Mouse (Mus musculus) large intestine, adult 2 months (tissue): ENCODE results near the gene Nectin1. TPM values are rescaled to one million over a fixed set of nuclear protein-coding genes. Genes with fewer than 3 reads are reported as not detected.

ENCODE experiments used
- DNase-seq: peaks from one replicate; pipeline ENCODE4 v3.0.0-alpha.2; 2012; ENCODE audit warnings: low read depth, low spot score
- WGBS: fragments of 180-500 bp; shearing (Covaris S2); methylation state at CpG from one replicate; pipeline ENCODE4 v1.1.7; 2018; 5-methylcytosine and 5-hydroxymethylcytosine counted together
- polyA plus RNA-seq: library from polyadenylated mRNA; depleted of rRNA; stranded (reverse); fragments of >200 nt; gene quantifications from 2 replicates; pipeline ENCODE4 v1.2.3, GENCODE M21; 2012

The Nectin1 gene
- polyA plus RNA-seq, 1 experiment: 10.6 TPM

DNA sequence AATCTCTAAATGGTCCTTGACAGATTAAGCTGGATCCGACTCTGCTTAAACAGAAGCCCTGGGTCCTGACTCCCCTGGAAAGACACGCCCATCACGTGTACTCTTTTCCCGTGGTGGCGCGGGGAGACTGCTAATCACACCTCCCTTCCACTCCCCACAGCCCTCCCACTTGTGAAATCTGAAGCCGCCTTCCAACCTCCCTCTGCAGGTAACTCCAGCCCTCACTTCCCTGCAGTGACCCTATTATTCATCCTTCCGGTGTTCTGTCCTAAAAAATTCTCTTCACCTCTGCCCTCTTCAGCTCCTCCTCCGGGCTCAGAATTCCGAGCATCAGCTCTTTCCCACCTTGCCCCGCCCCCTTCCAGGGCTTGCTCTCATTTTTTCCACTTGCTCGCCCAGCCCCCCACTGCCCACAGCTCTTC lies 5.9 kb upstream of the Nectin1 start:
- 2% methylated on average over 12 of the region's 12 CpGs for WGBS
- DNase-seq: no peak

DNA sequence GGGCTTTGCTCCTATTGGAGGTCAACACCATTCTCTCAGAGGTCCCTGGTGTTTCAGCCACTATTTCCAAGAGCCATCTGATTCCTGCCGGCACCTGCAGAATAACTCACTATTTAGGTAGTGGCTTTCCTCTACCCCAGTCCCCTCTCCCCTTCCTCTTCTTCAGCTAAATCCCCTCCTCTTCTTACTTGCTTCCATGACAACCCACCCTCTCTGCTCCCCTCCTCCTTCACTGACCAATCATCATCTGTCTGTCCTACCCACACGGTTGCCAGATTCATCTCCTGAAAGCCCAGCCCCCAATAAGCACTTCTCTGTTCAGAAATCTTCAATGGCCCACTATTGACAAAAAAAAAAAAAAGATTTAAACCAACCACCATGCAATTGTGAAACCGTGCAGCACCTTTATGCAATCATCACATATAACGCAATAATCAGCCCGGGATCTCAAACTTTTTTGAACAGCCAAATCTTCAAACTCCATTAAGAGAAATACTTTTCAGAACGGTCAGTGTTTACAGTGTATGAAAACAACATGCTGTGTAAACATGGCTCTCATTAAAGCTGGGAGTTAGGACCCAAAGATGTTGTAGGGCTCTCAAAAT lies 5.2 kb upstream of the Nectin1 start:
- no peak for DNase-seq
- 45% methylated on average over 6 of the region's 6 CpGs for WGBS

DNA sequence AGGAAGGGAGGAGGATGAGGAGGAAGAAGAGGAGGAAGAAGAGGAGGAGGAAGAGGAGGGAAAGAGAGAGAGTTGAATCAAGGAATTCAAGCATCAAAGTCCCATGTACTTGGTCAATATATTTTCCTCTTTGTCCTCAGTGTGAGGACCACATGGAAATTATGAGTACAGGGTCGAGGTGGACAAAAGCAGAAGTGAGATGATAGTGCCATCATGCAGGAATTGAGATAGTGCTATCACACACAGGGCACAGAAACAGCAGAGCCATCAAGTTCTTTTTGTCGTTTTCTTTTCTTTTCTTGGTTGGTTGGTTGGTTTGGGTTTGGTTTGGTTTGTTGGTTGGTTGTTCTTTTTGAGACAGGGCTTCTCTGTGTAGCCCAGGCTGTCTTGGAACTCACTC lies 2.5 kb upstream of the Nectin1 start:
- WGBS: 78% methylated on average over 2 of the region's 2 CpGs
- no peak for DNase-seq

DNA sequence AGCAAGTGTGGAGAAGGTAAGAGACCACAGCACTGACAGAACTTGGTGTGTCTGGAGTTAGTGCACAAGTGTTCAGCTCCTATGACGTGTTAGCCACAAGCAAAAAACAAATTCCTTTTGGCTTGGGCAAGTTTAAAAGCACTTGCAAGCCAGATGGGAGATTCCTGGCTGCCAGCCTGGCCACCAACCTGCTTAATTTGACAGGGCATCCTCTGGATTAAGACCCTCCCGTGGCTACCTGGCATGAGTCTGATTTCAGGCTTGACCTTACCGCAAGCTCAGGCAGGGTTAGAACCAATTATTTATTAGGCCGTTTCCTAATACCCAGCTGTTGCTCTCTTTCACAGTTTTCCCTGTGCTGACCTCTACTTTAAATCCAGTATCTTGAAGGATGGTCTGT lies 1.7 kb upstream of the Nectin1 start:
- WGBS: 83% methylated on average over 4 of the region's 4 CpGs
- DNase-seq: no peak

DNA sequence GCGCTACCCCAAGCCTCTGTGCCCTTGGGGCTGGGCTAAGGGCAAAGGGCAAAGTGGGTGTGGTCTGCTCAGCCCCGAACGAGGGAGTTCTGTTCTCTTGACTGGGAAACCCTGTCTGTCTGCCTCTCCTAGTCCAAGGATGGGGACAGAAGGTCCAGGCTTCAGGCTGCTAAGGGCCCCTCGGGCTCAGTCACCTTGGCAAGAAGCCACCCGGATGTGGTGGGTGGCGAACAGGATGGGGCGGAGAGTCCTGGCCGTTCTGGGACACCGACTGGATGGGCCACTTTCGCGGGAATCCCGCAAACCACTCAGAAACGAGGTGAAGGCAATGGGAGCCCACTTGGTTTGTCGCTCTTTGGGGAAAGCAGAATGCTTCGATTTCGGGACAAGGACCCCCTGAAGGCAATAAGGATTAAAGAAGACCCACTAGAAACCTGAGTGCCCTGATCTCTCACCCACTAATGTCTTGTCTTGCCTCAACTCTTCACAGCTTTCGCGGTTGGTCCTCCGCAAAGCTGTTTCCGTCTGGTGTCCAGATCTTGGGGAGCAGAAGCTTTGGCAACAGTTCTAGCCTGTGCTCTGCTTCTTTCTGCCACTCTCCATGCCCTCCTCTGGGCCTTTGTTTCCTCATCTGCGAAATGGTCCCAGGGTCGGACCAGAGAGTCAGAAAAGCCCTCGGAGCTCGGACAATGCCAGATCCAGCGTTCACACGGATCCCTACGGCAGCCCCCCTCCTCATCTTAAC lies 710 bp upstream of the Nectin1 start:
- WGBS: 2% methylated on average over 27 of the region's 27 CpGs
- DNase-seq: no peak

DNA sequence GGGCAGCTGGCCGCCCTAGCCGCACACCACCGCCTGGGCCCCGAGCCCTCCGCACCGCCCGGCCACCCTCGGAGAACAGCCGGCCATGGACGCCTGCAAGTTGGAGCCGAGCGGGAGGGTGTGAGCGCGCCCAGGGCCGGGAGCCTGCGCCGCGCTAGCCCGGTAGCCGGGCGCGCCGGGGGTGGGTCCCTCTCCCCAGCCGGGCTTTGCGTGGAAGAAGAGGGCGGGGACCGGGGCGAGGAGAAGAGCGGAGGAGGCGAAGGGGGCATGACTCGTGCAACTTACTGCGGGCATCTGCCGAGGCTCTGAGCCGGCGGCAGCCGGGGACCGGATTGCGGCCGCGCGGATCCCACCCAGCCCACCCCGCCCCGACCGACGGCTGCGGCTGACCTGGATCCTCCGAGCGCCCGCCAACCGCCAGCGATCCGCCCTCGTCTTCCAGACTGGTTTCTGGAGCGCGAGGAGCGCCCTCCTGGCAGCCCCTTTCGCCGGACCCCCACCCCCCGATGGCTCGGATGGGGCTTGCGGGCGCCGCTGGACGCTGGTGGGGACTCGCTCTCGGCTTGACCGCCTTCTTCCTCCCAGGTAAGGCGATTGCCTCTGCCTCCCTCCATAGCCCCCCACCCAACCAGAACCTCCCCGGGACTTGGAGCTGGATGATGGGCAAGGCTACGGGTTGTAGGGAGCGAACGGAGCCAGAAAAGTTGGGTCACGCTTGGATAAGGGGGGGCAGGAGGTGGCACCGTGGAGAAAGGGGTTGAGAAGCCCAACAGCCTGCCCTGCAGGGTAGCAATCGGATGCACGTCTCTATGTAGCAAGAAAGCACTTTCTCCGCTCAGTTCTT lies 576 bp downstream of the Nectin1 start:
- DNase-seq: no peak
- WGBS: under 1% methylated on average over 77 of the region's 77 CpGs

DNA sequence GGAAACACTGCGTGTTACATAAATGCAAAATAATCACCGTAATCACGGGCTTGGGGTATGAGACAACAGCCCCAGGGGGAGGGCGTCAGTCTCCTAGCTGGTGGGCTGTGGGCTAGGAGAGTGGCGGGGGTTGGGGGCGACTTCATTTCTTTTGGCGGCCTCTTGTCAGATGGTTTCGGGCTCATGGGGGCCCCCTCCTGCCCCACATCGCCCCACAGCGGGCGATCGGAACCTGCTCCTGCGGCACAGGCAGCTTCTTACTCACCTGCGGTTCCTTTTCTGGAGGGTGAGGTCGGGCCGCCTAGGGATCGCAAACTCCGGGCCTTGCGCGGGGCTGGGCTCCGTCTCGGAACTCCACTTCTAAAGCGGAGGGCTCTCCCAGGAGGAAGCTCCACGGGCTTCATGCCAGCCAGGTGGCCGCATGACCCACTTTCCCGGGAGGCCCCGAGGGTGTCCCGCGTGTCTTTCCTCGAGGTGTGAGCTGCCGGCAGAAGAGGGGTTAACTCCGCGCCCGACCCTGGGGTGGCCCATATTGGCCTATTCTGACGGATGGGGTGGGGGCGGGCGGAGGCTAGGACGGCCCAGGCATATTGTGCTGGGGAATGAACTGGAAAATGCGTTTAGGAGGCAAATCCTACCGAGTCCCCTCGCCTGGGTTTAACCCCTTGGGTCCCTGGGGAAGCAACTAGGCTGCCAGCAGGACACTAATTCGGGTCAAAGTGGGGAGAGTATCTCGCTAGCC lies 1.4 kb downstream of the Nectin1 start:
- no peak for DNase-seq
- 3% methylated on average over 43 of the region's 43 CpGs for WGBS

DNA sequence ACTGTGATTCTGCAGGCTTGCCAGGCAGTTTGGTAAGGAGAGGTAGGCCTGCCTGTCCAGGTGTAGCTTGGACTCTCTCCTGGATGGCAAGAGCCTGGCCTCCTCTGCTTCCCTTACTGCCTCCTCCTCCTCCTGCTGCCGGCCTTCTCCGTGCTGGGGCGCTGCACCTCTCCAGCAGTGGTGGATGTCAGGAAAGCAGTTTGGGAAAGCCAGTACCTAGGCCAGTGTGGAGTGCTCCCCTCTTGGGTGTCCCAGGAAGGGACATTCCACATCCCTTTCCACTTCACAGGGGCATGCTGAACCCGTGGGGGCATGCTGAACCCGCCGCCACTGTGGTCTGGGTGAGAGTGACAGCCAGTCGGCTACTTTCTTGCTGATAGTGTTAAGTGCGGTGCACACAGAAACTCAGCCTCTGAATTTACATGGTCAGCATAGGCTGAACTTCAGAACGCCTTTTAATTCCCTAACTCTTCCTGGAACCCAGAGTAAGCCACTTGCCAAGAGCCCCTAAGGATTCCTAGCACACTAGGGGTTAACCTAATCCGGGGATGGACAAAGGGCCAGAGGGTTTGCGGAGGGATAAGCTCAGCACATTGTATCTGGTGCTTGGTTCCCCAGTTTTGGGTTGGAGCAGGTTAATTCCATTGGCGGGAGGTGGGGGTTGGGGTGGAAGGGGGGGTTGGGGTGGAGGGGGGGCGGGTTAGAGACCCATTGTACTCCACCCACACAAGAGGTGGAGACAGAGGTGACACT lies 2.3 kb downstream of the Nectin1 start:
- WGBS: 65% methylated on average over 13 of the region's 13 CpGs
- DNase-seq: no peak

DNA sequence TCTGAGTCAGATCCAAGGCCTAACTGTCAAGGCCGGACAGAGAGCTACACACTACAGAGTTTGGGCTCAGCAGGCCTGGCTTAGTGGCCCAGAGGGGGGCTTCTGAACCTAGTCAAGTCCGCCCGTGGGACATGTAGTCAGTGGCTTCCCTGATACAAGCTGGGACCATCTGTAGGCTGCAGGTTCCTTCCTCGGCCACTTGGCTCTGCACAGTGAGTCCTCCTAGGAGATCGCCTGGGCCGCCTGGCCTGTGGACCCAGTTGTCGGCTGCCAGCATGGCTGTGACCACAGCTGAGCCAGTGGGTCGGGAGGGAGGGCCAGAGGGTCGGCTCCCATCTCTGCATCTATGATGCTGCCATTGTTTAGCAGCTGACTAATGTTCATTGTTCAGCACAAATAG lies 3.9 kb downstream of the Nectin1 start:
- WGBS: 82% methylated on average over 9 of the region's 9 CpGs

DNA sequence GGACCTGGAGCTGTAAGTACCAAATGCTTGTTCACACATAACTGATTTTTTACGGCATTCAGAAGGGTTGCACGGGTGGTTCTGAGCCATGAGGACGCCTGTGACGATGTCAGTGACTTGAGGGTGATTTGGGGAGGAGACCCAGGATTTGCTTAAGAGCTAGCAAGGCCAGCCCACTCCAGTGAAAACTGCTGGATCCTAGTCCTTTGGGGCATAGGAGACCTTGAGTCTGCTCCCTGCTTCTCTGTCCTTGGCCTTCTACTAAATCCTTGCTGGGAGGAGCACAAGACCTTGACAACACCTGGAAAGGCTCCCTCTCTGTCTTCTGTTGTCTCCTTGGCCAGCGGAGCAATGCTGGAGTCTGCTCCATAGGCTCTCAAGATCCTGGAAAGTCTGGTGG lies 4.7 kb downstream of the Nectin1 start:
- DNase-seq: no peak
- WGBS: 78% methylated on average over 5 of the region's 5 CpGs

More for the DNA sequence above, 3.9 kb downstream of the Nectin1 start:
- no peak for DNase-seq

DNA sequence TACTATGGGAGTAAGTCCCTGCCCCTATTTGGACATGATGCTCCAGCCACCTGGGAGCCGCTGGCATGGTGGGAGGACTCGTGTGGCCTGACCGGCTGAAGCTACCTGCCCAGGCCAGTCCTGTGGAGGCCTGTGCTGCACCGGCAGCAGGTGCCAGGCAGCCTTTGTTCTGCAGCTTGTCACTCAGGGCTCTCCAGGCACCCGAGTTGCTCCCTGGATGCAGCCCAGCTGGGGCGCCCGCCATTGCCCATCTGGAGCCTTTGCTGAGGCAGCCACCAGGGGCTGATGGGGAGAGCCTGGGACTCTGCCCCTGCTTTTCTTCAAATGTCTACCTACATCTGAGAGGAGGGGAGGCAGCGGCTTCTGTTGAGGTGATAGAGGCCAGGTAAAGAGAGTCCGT lies 6.3 kb downstream of the Nectin1 start:
- 91% methylated on average over 9 of the region's 9 CpGs for WGBS
- no peak for DNase-seq

DNA sequence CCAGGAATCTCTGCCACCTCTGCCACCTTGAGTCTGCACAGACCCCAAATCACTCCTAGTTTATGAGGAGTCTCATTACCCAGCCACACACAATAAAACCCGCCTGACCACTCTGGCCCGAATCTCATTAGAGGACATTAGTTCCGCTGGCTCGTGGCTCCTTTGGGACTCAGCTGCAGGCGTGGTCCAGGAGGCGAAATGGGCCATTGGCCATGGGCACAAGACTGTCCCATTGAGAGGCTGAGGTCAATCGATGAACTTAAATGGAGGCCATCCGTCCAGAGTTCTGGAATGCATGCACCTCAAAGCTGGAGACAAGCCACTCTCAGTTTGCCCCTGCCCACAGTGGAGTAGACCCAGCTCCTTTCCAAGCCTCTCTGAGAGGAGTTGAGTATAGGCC lies 7.3 kb downstream of the Nectin1 start:
- no peak for DNase-seq
- WGBS: 72% methylated on average over 8 of the region's 8 CpGs

DNA sequence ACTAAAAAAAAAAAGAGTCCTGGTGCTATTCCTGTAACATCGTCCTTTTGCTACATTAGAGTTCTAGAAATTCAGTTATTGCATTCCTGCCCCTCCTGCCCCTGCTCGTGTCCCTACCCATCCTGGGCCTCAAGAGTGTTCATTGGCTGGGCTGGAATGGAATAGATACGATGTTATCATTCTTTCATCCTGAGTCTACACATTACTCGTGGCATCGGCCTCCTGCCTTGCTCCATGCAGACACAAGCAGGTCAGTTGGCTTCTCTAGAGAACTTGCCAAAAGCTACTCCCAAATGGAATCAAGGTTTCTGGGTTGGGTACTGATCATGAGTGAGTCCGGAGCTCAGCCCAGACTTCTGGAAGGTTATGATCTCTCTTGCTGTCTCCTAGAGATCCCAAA lies 9.7 kb downstream of the Nectin1 start:
- no peak for DNase-seq
- WGBS: 80% methylated on average over 6 of the region's 6 CpGs

DNA sequence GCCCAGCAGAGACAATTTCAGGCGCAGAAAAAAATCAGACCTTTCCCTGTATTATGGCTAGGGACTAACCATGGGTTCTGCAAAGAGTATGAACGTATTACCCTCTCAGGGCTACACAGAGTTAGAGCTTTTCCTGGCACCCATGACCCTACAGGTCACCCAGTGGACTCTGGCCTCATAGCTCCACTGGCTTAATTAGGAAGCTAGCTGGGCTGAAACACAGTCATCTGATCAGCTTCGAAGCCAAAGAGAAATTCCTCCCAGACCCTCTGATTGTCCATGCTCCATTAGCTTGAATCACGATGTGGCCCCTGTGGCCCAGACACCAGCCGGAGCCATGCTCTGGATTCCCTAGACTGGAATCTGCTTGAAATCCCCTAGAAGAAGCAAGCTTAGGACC lies 10.3 kb downstream of the Nectin1 start:
- DNase-seq: no peak

DNA sequence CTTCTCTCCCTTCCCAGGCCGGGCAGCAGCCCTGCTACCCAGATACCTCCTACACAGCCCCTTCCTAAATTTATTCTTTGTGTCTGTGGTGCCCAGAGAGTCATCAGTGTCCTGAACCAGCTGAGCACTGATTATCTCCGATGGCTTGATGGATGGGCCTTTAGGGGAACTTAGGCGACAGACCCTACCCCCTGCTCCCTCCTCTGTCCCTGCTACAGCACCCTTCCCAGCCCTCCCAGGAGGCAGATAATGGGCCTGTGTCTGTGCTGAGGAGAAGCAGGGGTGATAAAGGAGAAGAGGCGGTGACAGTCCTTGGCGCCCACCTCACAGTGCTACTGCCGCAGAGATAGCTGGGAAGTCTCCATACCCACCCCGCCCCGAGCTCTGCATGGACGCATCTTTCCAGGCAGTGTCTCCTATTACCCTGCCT lies 11.0 kb downstream of the Nectin1 start:
- no peak for DNase-seq
- WGBS: 86% methylated on average over 9 of the region's 9 CpGs

More for the DNA sequence above, 10.3 kb downstream of the Nectin1 start:
- 84% methylated on average over 5 of the region's 5 CpGs for WGBS

DNA sequence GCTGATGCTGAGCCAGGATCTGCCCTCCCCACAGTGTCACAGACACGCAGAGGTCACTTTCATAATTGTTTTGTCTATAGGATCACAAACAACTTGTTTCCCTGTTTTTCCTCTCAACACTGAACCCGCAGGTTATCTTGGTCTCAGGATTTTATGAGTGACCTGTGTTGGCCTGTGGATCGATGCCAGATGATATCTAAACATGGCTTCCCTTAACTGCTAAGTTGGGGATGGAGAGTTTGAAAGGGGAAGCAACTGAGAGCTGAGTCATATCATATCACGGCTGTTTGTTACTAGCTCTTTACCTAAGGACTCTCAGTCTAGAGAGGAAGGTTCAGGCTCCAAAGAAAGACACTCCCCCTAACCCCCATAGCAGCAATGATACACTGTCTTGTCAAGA lies 11.7 kb downstream of the Nectin1 start:
- no peak for DNase-seq
- WGBS: 26% methylated on average over 4 of the region's 4 CpGs

DNA sequence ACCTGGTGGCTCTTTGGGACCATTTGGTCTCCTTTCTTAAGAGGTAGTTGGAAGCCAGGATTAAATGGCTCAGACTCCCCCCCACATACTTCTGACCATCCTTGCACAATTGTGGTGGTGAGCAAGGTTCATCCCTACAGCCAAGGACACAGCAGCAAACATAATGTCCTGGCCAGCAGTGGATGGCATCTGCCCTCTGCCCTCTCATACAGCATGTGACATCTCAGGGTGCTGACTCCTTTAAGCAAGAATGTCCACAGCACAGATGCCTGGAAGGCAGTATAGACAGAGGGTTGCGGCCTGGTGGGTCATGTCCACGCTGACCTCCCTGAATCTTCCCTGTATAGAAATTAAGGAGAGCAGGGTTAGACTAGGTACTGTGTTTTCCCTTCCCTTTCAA lies 12.1 kb downstream of the Nectin1 start:
- DNase-seq: no peak
- WGBS: 97% methylated on average over 2 of the region's 2 CpGs

DNA sequence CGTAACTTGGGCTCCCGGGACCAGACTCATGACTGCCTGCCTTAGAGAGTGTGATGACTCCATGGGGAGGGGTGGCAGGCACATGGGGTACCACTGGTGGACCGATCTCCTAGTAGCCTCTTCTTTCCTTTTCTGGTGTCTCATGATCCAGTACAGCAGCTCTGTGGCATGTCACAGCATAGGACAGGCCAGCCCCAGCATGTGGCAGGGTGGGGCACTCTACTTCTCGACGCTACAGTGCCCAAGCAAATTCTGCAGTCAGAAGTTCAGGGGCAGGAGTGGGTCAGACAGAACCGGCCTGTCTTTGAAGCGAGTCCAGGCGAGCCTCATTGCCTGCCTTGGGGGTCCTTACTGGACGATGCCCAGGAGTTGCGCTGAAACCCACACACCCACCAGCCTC lies 13.4 kb downstream of the Nectin1 start:
- no peak for DNase-seq
- WGBS: 85% methylated on average over 10 of the region's 10 CpGs
